Mouse (Mus musculus): ENCODE data around the gene Tpst1. TPM values are rescaled to one million over a fixed set of nuclear protein-coding genes. Genes with fewer than 3 reads are reported as not detected.

Gene Tpst1
- polyA plus RNA-seq, 2 experiments from 2014 or later: 1.4 to 3.1 TPM

Other genes with a start within 250 kb of the Tpst1 start
- gene Sumf2, start 226.3 kb upstream of the Tpst1 start, polyA plus RNA-seq (2017; shearing (Covaris generic)): 10 to 100 TPM; 12.3 to 17.1 TPM
- 100 to 1,000 TPM; 408 to 480 TPM for gene Chchd2, start 185.9 kb upstream of the Tpst1 start, polyA plus RNA-seq (2017; shearing (Covaris generic))
- 1 to 10 TPM; 1.0 to 3.1 TPM for gene Zbed5, start 177.6 kb upstream of the Tpst1 start, polyA plus RNA-seq (2017; shearing (Covaris generic))
- gene Phkg1, start 174.8 kb upstream of the Tpst1 start, polyA plus RNA-seq (2017; shearing (Covaris generic)): under 1 TPM in 1 of 2 experiments, not detected in 1; 0.49 TPM
- gene Nupr1l, start 164.8 kb upstream of the Tpst1 start, polyA plus RNA-seq (2017; shearing (Covaris generic)): not detected
- gene Vkorc1l1, start 131.4 kb upstream of the Tpst1 start, polyA plus RNA-seq (2017; shearing (Covaris generic)): 1 to 10 TPM; 4.8 to 6.6 TPM
- 10 to 100 TPM; 46.3 to 48.2 TPM for gene Gusb, start 70.3 kb upstream of the Tpst1 start, polyA plus RNA-seq (2017; shearing (Covaris generic))
- gene Asl, start 44.1 kb upstream of the Tpst1 start, polyA plus RNA-seq (2017; shearing (Covaris generic)): 100 to 1,000 TPM in 1 of 2 experiments, 10 to 100 TPM in 1; 88.6 to 112 TPM
- 10 to 100 TPM; 43.7 to 70.6 TPM for gene Crcp, start 44.0 kb upstream of the Tpst1 start, polyA plus RNA-seq (2017; shearing (Covaris generic))
- 1 to 10 TPM; 2.6 to 3.2 TPM for gene Kctd7, start 71.5 kb downstream of the Tpst1 start, polyA plus RNA-seq (2017; shearing (Covaris generic))
- 10 to 100 TPM; 21.4 to 32.6 TPM for gene Rabgef1, start 98.5 kb downstream of the Tpst1 start, polyA plus RNA-seq (2017; shearing (Covaris generic))
- 10 to 100 TPM; 13.8 to 15.1 TPM for gene Tmem248, start 143.8 kb downstream of the Tpst1 start, polyA plus RNA-seq (2017; shearing (Covaris generic))
- 100 to 1,000 TPM; 102 to 134 TPM for gene Sbds, start 182.2 kb downstream of the Tpst1 start, polyA plus RNA-seq (2017; shearing (Covaris generic))
- gene Tyw1, start 182.3 kb downstream of the Tpst1 start, polyA plus RNA-seq (2017; shearing (Covaris generic)): 10 to 100 TPM; 31.6 to 36.5 TPM

All from activated CD4-positive, CD25-positive, alpha-beta regulatory T cell, adult 4 months (primary cell).